Mouse (Mus musculus): ENCODE measurements around the gene Prkn. TPM values are rescaled to one million over a fixed set of nuclear protein-coding genes. Genes with fewer than 3 reads are reported as not detected.
"Not testable (repeated sequence)": the region's sequence is repeated elsewhere in the genome, so short reads cannot be mapped to it uniquely, and the experiment has no call there.

Gene Prkn
- total RNA-seq, 2 experiments from 2014 or later: 0.85 to 1.9 TPM

- ATAC-seq (replicated peaks; ENCODE audit: low FRiP score, poor library complexity, severe bottlenecking): no peak
Observed at GRCm38 (mm10) chr17:11989296-11989695, 1149.1 kb downstream of the Prkn start.

DNA sequence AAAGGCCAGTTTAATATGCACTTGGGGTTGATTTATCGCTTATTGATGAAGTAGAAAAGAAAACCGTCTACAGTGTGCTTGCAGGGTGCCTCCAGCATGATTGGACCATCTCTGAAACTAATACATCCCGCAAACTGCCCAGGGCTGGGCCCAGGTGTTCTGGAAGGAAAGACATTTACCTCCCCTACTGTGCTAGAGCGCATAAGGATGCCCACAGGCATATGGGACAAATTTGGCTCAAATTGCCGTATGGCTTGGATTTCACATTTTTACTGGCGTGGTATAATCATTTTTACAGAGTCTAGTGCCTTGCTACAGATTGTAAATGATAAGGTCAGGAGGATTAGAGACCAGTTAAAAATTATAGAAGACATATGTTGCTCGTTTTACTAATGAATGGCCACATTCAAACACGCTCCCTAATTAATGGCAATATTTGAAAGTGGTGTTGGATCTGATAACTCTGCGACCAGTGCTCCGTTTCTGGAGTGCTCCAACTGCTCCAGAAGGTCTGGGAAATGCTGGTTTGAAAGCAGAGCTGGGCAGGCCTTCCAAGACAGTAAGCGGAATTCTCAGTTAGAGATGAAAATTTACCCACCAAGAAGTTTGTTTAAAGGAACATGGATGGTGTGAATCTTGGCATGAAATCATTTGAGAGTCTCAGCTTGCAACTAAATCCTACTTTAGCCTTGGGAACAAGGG is 1150.4 kb downstream of the Prkn start:
- ATAC-seq (replicated peaks; ENCODE audit: low FRiP score, poor library complexity, severe bottlenecking): no peak

DNA sequence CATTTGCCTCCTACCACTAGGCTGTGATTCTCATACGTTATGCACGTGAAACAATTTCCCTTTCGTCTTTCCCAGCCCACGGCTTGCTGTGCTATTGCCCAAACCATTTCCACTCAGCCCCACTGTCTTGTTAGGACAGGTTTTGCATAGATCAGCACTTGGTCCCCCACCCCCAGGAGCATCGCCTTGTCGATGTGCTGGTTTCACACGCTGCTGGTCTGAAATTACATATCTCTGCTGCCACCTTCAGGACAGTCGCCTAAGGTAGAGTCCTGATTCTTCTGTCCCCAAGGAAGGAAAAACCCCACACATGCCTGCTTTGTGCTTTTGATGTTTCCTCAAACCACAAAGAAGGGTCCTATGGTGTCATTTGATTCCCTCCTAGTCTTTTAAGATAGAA is 1153.1 kb downstream of the Prkn start:
- no peak for ATAC-seq (replicated peaks; ENCODE audit: low FRiP score, poor library complexity, severe bottlenecking)

DNA sequence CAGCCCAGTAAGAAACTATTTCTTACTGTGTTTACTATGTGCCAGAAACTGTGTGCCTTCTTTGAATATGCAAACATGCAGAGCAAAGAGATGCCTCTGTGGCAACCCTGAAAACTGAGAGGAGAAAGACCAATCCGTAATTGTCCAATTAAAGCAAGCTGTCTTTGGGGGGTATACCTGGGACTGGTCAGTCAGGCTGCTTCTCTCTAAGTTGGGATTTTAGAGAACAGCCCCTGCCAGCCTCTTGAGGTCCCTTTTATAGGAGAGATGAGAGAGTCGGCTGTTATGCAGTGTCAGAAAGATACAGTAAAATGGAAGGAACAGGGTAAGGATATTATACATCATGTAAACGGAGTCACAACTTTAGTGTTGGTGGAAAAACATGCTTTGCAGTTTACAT is 1154.1 kb downstream of the Prkn start:
- ATAC-seq (replicated peaks; ENCODE audit: low FRiP score, poor library complexity, severe bottlenecking): no peak

- ATAC-seq (replicated peaks; ENCODE audit: low FRiP score, poor library complexity, severe bottlenecking): not testable (repeated sequence)
Observed at GRCm38 (mm10) chr17:11994754-11995153, 1154.6 kb downstream of the Prkn start.

- no peak for ATAC-seq (replicated peaks; ENCODE audit: low FRiP score, poor library complexity, severe bottlenecking)
Observed at GRCm38 (mm10) chr17:11995522-11995921, 1155.3 kb downstream of the Prkn start.

DNA sequence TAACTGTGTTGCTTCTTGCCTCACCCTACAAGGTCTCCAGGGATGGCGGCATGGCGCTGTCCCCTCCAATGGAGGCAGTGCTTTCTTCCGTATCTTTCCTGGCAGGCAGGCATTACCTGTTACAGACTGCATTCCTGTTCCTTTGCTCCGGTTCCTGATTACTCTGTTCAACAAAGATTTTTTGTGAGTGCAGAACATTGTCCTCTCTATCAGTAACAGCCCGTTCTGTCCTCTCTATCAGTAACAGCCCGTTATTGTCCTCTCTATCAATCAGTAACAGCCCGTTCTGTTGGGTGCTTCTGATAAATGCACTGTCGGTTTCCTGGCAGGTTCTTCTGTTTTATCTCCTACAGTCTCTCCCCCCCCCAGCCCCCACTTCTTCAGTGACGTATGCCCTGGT is 1156.1 kb downstream of the Prkn start:
- ATAC-seq (replicated peaks; ENCODE audit: low FRiP score, poor library complexity, severe bottlenecking): no peak

- no peak for ATAC-seq (replicated peaks; ENCODE audit: low FRiP score, poor library complexity, severe bottlenecking)
Observed at GRCm38 (mm10) chr17:12000285-12000684, 1160.1 kb downstream of the Prkn start.

DNA sequence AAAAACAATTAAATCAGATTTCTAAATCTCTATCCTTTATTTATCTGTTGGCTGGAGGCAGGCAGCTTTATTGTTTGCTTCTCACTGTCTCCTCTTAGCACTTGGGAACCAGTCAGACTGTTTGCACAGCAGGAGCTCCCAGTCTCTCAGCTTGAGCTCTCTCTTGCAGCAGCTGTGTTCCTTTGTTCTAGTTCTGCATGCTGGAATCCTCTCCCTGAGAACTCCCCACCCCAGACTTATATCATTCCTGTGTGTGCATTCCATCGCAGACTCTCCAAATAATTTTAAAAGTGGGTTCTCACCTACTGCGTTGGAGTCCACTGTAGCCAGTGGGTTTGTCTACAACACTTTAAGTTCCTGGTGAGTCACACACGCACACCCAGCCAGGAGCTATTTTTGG is 1181.1 kb downstream of the Prkn start:
- ATAC-seq (replicated peaks; ENCODE audit: low FRiP score, poor library complexity, severe bottlenecking): no peak

DNA sequence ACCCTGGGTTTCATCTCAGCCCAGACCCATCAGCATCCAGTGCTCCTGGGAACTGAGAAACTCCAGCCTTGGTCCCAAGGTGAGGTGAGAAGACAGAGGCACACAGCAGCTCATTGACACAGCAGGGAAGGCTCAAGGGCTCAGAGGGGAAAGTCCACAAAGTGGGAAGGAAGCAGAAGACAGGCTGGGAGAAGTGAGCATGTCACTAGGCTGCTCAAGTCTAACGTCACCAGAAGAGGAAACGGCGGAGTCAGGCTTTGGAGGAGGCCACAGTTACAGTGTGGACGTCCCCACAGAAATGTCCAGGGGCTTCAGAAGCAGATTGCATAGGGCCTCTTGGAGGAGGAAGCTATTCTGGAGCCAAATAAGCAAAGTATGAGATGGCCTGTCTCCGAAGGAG is 1189.2 kb downstream of the Prkn start:
- no peak for ATAC-seq (replicated peaks; ENCODE audit: low FRiP score, poor library complexity, severe bottlenecking)

- ATAC-seq (replicated peaks; ENCODE audit: low FRiP score, poor library complexity, severe bottlenecking): no peak
Observed at GRCm38 (mm10) chr17:12029921-12030461, 1189.8 kb downstream of the Prkn start.

DNA sequence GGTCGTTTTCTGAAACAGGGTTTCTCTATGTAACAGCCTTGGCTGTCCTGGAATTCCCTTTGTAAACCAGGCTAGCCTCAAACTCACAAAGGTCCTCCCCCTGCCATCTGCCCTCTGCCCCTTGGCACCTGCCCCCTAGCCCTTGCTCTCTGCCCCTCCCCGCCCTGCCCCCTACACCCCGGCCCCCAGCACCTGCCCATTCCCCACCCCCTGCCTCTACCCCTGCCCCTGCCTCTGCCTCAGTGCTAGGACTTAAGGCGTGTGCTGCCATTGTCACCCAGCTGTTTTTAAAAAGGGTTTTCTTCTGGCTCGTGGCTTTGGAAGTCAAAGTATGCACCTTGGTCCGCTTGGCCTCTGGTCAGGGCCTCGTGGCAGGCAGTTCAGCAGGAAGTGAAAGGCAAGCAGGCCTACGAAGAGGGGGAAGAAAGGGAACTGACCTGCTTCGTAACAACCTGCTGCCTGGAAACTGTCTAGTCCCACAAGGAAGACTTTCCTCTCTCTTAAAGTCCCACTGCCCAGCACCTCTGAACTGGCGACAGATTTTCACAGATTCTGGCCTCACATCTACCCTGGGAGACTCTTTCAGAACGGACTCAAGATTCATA is 1190.5 kb downstream of the Prkn start:
- ATAC-seq (replicated peaks; ENCODE audit: low FRiP score, poor library complexity, severe bottlenecking): no peak

- ATAC-seq (replicated peaks; ENCODE audit: low FRiP score, poor library complexity, severe bottlenecking): no peak
Observed at GRCm38 (mm10) chr17:12031203-12031942, 1191.2 kb downstream of the Prkn start.

DNA sequence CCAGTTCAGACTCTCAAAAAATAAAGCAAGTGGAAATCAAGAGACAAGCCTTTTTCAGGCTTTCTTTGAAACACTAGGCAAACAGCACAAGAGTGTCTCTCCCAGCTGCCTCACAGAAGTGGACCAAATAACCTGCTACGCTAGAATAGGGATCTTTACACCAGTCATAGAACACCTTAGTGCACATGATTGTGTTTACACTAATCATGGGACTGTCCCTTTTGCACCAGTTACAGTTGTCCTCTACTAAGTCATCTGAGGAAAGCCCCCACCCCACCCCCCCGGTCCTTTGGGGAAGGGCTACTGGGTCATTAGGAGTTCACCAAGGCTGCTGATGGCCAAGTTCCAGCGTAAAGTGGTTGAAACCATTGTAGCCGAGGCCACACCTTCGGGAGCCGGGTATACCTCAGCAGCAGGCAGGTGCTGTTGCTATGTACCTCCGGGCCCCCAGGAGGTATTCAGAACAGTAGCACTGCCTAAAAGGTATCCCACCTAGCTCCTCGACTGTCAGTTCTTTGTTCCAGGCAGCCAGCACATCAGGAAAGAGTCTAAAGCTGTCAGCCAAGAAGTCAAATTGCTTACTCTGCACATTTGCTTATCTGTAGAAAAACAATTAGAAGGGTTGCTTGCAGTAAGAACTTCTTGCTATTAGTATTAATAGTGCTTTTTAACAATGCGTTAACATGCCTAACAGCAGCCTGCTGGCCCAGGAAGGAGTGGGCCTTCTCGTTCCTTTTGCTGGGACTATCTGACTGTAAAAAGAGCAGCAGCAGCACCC is 1192.0 kb downstream of the Prkn start:
- ATAC-seq (replicated peaks; ENCODE audit: low FRiP score, poor library complexity, severe bottlenecking): no peak

- ATAC-seq (replicated peaks; ENCODE audit: low FRiP score, poor library complexity, severe bottlenecking): no peak
Observed at GRCm38 (mm10) chr17:12035386-12035785, 1195.2 kb downstream of the Prkn start.

DNA sequence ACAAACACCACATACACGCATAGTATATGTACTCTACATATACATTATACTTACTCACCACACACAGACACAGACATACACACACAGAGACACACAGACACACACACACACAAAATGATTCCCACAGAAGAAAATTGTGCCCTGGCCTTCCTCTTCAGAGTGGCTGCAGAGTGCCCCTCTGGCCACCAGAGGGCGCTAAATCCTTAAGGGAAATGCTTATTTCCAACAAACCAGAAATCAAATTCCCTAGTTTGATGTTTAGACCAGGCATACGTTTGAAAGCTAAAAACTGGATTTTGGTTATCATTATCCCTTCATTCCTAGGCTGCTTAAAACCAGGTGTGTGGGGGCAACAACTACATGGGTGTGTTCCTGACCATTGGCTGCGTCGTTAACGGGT is 1196.0 kb downstream of the Prkn start:
- peak; percentile 28; the same call in 1 of the 2 replicates for ATAC-seq (replicated peaks; ENCODE audit: low FRiP score, poor library complexity, severe bottlenecking)

DNA sequence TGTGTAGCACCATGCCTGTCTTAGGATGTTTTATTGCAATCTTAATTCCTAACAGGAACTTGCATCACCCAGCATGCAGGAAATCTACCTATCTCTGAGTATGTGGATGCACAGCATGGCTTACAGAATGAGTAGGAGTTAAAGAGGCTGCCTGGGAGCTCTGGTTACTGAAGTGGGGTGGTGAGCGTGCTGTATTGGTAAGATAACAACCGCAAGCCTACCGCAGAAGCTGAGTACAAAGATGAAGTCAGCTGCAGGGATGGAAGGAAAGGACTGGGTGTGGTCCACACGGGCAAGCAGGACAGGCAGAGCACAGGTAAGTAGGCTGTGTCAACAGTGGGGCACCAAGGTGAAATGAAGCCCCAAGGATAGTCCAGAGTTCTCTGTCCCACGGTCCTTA is 1196.9 kb downstream of the Prkn start:
- peak; percentile 85 for ATAC-seq (replicated peaks; ENCODE audit: low FRiP score, poor library complexity, severe bottlenecking)

- ATAC-seq (replicated peaks; ENCODE audit: low FRiP score, poor library complexity, severe bottlenecking): no peak; the same call in 1 of the 2 replicates
Observed at GRCm38 (mm10) chr17:12037574-12037973, 1197.4 kb downstream of the Prkn start.

DNA sequence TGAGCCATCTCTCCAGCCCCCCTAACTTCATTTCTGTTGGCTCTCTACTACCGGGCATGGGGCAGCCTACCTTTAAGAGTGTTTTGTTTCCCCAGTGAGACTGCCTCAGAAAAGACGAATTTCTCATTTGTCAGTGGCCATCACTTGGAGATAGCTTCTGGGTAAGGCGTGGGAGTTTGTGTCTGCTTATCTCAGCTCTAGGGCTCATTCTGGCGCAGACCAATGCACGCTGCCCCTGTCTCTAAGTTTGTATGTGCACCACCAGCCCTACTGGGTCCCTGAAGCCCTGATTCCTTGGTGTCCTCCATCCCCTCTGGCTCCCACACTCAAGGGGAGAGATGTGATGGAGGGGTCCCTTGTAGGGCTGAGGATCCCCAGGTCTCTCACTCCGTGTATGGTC is 1198.3 kb downstream of the Prkn start:
- ATAC-seq (replicated peaks; ENCODE audit: low FRiP score, poor library complexity, severe bottlenecking): peak; percentile 67

DNA sequence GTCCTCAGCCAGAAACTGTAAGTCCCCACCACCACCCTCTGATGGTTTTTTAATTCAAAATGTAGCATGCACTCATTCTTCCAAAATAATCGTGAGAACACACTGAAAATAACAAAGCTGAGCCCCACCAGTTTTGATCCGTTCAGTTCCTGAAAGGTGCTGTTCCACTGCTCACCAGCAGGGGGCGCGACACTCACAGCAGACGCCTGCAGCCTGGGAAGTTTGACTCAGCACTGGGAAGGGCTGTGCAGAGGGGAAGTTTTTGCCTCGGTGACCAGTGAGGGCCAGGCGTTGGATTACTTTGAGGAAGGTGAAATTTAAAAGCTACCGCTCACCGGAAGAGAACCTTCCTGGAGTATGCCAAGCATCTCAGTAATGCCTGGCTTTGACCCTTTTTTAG is 1199.0 kb downstream of the Prkn start:
- ATAC-seq (replicated peaks; ENCODE audit: low FRiP score, poor library complexity, severe bottlenecking): peak; percentile 60
